Mouse (Mus musculus): ENCODE measurements around the gene Gm10665. TPM values are rescaled to one million over a fixed set of nuclear protein-coding genes. Genes with fewer than 3 reads are reported as not detected.
"Not testable (repeated sequence)": the region's sequence is repeated elsewhere in the genome, so short reads cannot be mapped to it uniquely, and the experiment has no call there.

Gm10665 gene
- not detected for polyA plus RNA-seq (2012; fragmentation: generic; extraction: Trizol)
- long read RNA-seq, experiment 1 = 0 reads
- long read RNA-seq, experiment 2 = 0 reads

DNA sequence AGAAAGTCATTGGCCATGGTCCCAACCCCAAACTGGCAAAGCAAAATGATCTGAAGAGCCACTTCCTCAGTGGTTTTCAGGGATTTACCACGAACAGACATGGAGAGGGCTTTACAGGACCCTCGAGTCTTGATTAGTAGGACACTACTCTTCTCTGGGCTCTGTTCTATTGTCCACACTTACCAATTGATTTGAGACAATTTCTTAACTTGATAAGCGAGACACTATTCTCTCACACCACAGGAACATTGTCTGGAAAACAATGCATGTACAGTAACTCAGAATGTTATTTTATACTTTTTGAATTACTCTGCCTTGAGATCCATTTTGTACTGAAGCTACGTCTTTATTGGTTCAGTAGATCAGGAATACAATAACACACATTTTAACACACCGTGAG, at the start of gene Gm10665:
Gm10665 (minus strand) TSS at position 101 of the 400 bp plus-strand sequence.
- H3K36me3 ChIP-seq (ENCODE audit: control insufficient read depth, insufficient read depth); H3K79me2 ChIP-seq (ENCODE audit: control insufficient read depth, insufficient read depth); H3K27me3 ChIP-seq (ENCODE audit: control insufficient read depth, insufficient read depth, insufficient read length); H3K4me3 ChIP-seq (ENCODE audit: insufficient read depth, poor library complexity, severe bottlenecking); H3K79me3 ChIP-seq (ENCODE audit: low read depth); H3ac ChIP-seq (ENCODE audit: control insufficient read depth, insufficient read length, low read depth): not testable (repeated sequence)

DNA sequence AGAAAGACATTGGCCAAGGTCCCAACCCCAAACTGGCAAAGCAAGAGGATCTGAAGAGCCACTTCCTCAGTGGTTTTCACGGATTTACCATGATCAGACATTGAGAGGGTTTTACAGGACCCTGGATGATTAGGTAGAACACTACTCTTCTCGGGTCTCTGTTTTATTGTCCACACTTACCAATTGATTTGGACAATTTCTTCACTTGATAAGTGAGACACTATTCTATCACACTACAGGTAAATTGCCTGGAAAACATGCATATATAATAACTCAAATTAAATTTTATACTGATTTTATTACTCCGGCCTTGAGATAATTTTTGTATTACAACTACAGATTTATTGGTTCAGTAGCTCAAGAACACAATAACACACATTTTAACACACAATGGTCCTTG, 35.7 kb upstream of the Gm10665 start, which contains the start of gene Vmn1r151:
Vmn1r151 (minus strand) TSS at position 101 of the 400 bp plus-strand sequence.
- not testable (repeated sequence) for H3ac ChIP-seq (ENCODE audit: control insufficient read depth, insufficient read length, low read depth); H3K79me2 ChIP-seq (ENCODE audit: control insufficient read depth, insufficient read depth); H3K4me3 ChIP-seq (ENCODE audit: insufficient read depth, poor library complexity, severe bottlenecking); H3K36me3 ChIP-seq (ENCODE audit: control insufficient read depth, insufficient read depth); H3K79me3 ChIP-seq (ENCODE audit: low read depth); H3K27me3 ChIP-seq (ENCODE audit: control insufficient read depth, insufficient read depth, insufficient read length)

DNA sequence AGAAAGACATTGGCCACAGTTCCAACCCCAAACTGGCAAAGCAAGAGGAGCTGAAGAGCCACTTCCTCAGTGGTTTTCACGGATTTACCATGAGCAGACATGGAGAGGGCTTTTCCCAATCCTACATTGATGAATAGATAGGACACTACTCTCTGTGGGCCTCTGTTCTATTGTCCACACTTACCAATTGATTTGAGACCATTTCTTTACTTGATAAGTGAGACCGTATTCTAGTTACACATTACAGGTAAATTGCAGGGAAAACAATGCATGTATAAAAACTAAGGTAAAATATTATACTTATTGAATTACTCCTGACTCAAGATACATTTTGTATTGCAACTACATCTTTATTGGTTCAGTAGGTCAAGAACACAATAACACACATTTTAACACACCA, 25.7 kb downstream of the Gm10665 start, which contains the start of gene Vmn1r149:
Vmn1r149 (minus strand) TSS at position 101 of the 400 bp plus-strand sequence.
- H3ac ChIP-seq (ENCODE audit: control insufficient read depth, insufficient read length, low read depth); H3K36me3 ChIP-seq (ENCODE audit: control insufficient read depth, insufficient read depth); H3K79me2 ChIP-seq (ENCODE audit: control insufficient read depth, insufficient read depth); H3K79me3 ChIP-seq (ENCODE audit: low read depth); H3K4me3 ChIP-seq (ENCODE audit: insufficient read depth, poor library complexity, severe bottlenecking); H3K27me3 ChIP-seq (ENCODE audit: control insufficient read depth, insufficient read depth, insufficient read length): not testable (repeated sequence)

DNA sequence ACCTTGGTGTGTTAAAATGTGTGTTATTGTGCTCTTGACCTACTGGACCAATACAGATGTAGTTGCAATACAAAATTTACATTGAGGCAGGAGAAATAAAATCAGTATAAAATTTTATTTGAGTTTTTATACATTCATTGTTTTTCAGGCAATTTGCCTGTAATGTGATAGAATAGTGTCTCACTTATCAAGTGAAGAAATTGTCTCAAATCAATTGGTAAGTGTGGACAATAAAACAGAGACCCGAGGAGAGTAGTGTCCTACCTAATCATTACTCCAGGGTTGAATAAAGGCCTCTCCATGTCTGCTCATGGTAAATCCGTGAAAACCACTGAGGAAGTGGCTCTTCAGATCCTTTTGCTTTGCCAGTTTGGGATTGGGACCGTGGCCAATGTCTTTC, 50.6 kb downstream of the Gm10665 start, which contains the start of gene Vmn1r148:
Vmn1r148 (plus strand) TSS at position 301 of the 400 bp plus-strand sequence.
- not testable (repeated sequence) for H3K79me2 ChIP-seq (ENCODE audit: control insufficient read depth, insufficient read depth); H3ac ChIP-seq (ENCODE audit: control insufficient read depth, insufficient read length, low read depth); H3K4me3 ChIP-seq (ENCODE audit: insufficient read depth, poor library complexity, severe bottlenecking); H3K36me3 ChIP-seq (ENCODE audit: control insufficient read depth, insufficient read depth); H3K27me3 ChIP-seq (ENCODE audit: control insufficient read depth, insufficient read depth, insufficient read length); H3K79me3 ChIP-seq (ENCODE audit: low read depth)

Other genes with a start within 250 kb of the Gm10665 start
- not detected for gene Gm8453, start 234.6 kb downstream of the Gm10665 start, polyA plus RNA-seq (2012; fragmentation: generic; extraction: Trizol)
- gene Gm4187, start 134.4 kb downstream of the Gm10665 start, polyA plus RNA-seq (2012; fragmentation: generic; extraction: Trizol) = not detected
- not detected for gene Gm8660, start 93.0 kb downstream of the Gm10665 start, polyA plus RNA-seq (2012; fragmentation: generic; extraction: Trizol)
- gene Vmn1r148, start 50.5 kb downstream of the Gm10665 start, polyA plus RNA-seq (2012; fragmentation: generic; extraction: Trizol) = not detected
- gene Vmn1r149, start 25.8 kb downstream of the Gm10665 start, polyA plus RNA-seq (2012; fragmentation: generic; extraction: Trizol) = not detected
- not detected for gene Vmn1r151, start 35.6 kb upstream of the Gm10665 start, polyA plus RNA-seq (2012; fragmentation: generic; extraction: Trizol)
- gene Vmn1r152, start 58.9 kb upstream of the Gm10665 start, polyA plus RNA-seq (2012; fragmentation: generic; extraction: Trizol) = not detected
- gene Gm8677, start 70.8 kb upstream of the Gm10665 start, polyA plus RNA-seq (2012; fragmentation: generic; extraction: Trizol) = not detected
- gene Gm4201, start 101.3 kb upstream of the Gm10665 start, polyA plus RNA-seq (2012; fragmentation: generic; extraction: Trizol) = not detected
- not detected for gene Gm4565, start 124.1 kb upstream of the Gm10665 start, polyA plus RNA-seq (2012; fragmentation: generic; extraction: Trizol)
- not detected for gene Vmn1r155, start 193.9 kb upstream of the Gm10665 start, polyA plus RNA-seq (2012; fragmentation: generic; extraction: Trizol)
- not detected for gene Gm8693, start 228.2 kb upstream of the Gm10665 start, polyA plus RNA-seq (2012; fragmentation: generic; extraction: Trizol)